10 mouse cellular contexts compared by ENCODE assay signal in the genomic region with DNA sequence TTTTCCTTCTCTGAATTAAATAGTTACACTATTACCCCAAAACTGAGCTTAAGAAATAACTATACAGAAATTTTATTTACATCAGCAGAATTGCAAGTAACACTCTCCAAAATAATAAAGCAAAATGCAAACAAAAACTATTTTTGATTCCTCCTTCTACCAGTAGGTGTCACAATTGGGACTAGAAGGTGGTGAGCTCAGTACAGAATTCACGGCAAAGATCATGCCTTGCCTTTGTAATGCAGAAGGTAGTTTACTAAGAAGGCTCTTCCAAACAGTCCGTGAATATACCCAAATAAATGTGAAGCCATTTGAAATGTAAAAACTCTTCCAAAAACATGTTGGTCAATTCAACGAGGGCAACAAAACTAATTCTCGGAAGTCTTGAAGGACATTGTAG.
A peak's percentile ranks its signal among the peaks of the same experiment; 100 is the strongest.
DNase-seq lines count a peak whose midpoint lies in the region; ATAC-seq and TF ChIP-seq lines count a peak whose summit lies in the region.
"Had no signal": no experiment of that assay in that cellular context is flagged by ENCODE, and none has a peak within 500 bp of the region (broad histone marks: within the 10 kb centered on the region; RNA-seq: fewer than 3 reads in every experiment).

No protein-coding gene starts in this region.

- H3K27ac ChIP-seq in forebrain, embryonic 16.5 days (ENCODE audit: low read length) = no peak overlapping the region
- no peak overlapping the region for H3K27ac ChIP-seq in heart, embryonic 12.5 days (ENCODE audit: poor library complexity, severe bottlenecking)
- H3K27ac ChIP-seq: macrophage had no signal

- no peaks in the 10 kb centered on the region for H3K36me3 ChIP-seq in E14TG2a.4 (ENCODE audit: insufficient read depth, low read length)
- no peaks in the 10 kb centered on the region for H3K36me3 ChIP-seq in forebrain, embryonic 16.5 days (ENCODE audit: control insufficient read depth, insufficient read depth)
- H3K36me3 ChIP-seq in heart, embryonic 12.5 days = no peaks in the 10 kb centered on the region

- no peaks in the 10 kb centered on the region for H3K9me3 ChIP-seq in E14TG2a.4 (ENCODE audit: low read length)
- no peaks in the 10 kb centered on the region for H3K9me3 ChIP-seq in forebrain, embryonic 16.5 days (ENCODE audit: control insufficient read depth, low read length)
- H3K9me3 ChIP-seq in heart, embryonic 12.5 days (replicated peaks) = no peaks in the 10 kb centered on the region

- no peaks in the 10 kb centered on the region for H3K4me1 ChIP-seq in E14TG2a.4 (replicated peaks; ENCODE audit: low read depth, low read length)
- 0 out of 2 replicates have a peak, but pooled peaks cover 5% of the 10 kb centered on the region for H3K4me1 ChIP-seq in forebrain, embryonic 16.5 days (replicated peaks; ENCODE audit: control insufficient read depth, insufficient read depth, low read length)
- H3K4me1 ChIP-seq in heart, embryonic 12.5 days (replicated peaks) = no peaks in the 10 kb centered on the region

- ATAC-seq in forebrain, embryonic 16.5 days = peak; percentile 67
- ATAC-seq in CD4-positive, CD25-positive, alpha-beta regulatory T cell, adult 4 months = no peak
- ATAC-seq in heart, embryonic 12.5 days (ENCODE audit: insufficient number of reproducible peaks, low FRiP score) = no peak

- no peak overlapping the region for H3K9ac ChIP-seq in forebrain, embryonic 16.5 days (replicated peaks; ENCODE audit: low read depth, low read length)
- H3K9ac ChIP-seq in heart, embryonic 12.5 days = no peak overlapping the region

- 18% methylated on average over 4 of the region's 4 CpGs for WGBS in forebrain, embryonic 16.5 days
- 33% methylated on average over 4 of the region's 4 CpGs for WGBS in heart, embryonic 12.5 days

- TF ChIP-seq CTCF in E14TG2a.4 (conservative IDR thresholded peaks at IDR 0.05; ENCODE audit: low read length) = peak; percentile 76

- no peaks in the 10 kb centered on the region for H3K27me3 ChIP-seq in E14TG2a.4 (ENCODE audit: insufficient read depth, low read length)
- H3K27me3 ChIP-seq in forebrain, embryonic 16.5 days (replicated peaks; ENCODE audit: control insufficient read depth, insufficient read depth, low read length) = peaks cover 9% of the 10 kb centered on the region; the same call in 1 of the 2 replicates
- no peaks in the 10 kb centered on the region for H3K27me3 ChIP-seq in heart, embryonic 12.5 days (replicated peaks)

- H3K4me3 ChIP-seq in E14TG2a.4 (replicated peaks; ENCODE audit: low read length) = no peak overlapping the region
- H3K4me3 ChIP-seq in forebrain, embryonic 16.5 days (replicated peaks; ENCODE audit: low read length) = no peak overlapping the region
- no peak overlapping the region for H3K4me3 ChIP-seq in heart, embryonic 12.5 days

- peak; percentile 11 for DNase-seq in kidney, adult 9 months
- DNase-seq in kidney, postnatal 25 days = no peak
- peak; percentile 52 for DNase-seq in ZHBTc4 (ENCODE audit: low read depth, low spot score)
- no peak for DNase-seq in natural killer cell, adult 2 months (ENCODE audit: low spot score in 2 of 2)
- DNase-seq: adrenal gland, postnatal 36 days had no signal

- no peak overlapping the region; the same call in 1 of the 2 replicates for H3K4me2 ChIP-seq in forebrain, embryonic 16.5 days (ENCODE audit: low read length)
- H3K4me2 ChIP-seq in heart, embryonic 12.5 days = no peak overlapping the region

Comparison
In these comparisons a context has a peak if more than half of its experiments do, and no peak if none do; other contexts are left out.
1. DNase-seq: peak in kidney, adult 9 months (single experiment) and ZHBTc4 (single experiment); none in kidney, postnatal 25 days (0 of 2) and natural killer cell, adult 2 months (0 of 2).